In genomic region chr9:75958720-75959339, GRCm38 (mm10) we compare ENCODE assay signal across 22 mouse cellular contexts. TPM values are rescaled to one million over a fixed set of nuclear protein-coding genes. Genes with fewer than 3 reads are reported as not detected.
DNase-seq lines count a peak whose midpoint lies in the region; ATAC-seq and TF ChIP-seq lines count a peak whose summit lies in the region.
"Had no signal": no experiment of that assay in that cellular context is flagged by ENCODE, and none has a peak within 500 bp of the region (broad histone marks: within the 10 kb centered on the region; RNA-seq: fewer than 3 reads in every experiment).

No protein-coding gene starts in this region.

- TF ChIP-seq POLR2A in lung, adult 2 months (IDR thresholded peaks at IDR 0.05; ENCODE audit: borderline replicate concordance, extremely low read depth, low read depth, low read length): no peak

- no peak for TF ChIP-seq CTCF in lung, embryonic 14.5 days (IDR thresholded peaks at IDR 0.05; ENCODE audit: low read depth)
- TF ChIP-seq CTCF in lung, adult 2 months (IDR thresholded peaks at IDR 0.05; ENCODE audit: insufficient read depth, low read length): no peak

- no peaks in the 10 kb centered on the region for H3K9me3 ChIP-seq in lung, embryonic 14.5 days (ENCODE audit: low read depth, low read length)
- H3K9me3 ChIP-seq: hindbrain, embryonic 12.5 days; hindbrain, embryonic 15.5 days had no signal

- no peak overlapping the region for H3K9ac ChIP-seq in lung, embryonic 14.5 days
- H3K9ac ChIP-seq: forebrain, postnatal 0 days; hindbrain, embryonic 12.5 days; hindbrain, embryonic 15.5 days had no signal

- peak overlapping the region; percentile 81 for H3K27ac ChIP-seq in lung, embryonic 14.5 days (ENCODE audit: low read depth)
- H3K27ac ChIP-seq: gastrocnemius, adult 2 months; hindbrain, embryonic 12.5 days; hindbrain, embryonic 15.5 days had no signal

- ATAC-seq in lung, embryonic 14.5 days (ENCODE audit: insufficient read depth): peak; percentile 74
- ATAC-seq: CD4-positive, CD25-positive, alpha-beta regulatory T cell, adult 4 months; forebrain, embryonic 14.5 days; forebrain, postnatal 0 days had no signal

- 0 out of 2 replicates have a peak, but pooled peaks cover 5% of the 10 kb centered on the region for H3K4me1 ChIP-seq in lung, embryonic 14.5 days (ENCODE audit: insufficient read depth)
- H3K4me1 ChIP-seq in lung, adult 2 months (ENCODE audit: control insufficient read depth, insufficient read depth, low read length): peaks cover 2% of the 10 kb centered on the region; the same call in 1 of the 2 replicates
- H3K4me1 ChIP-seq: hindbrain, embryonic 12.5 days; hindbrain, embryonic 15.5 days had no signal

- no peaks in the 10 kb centered on the region for H3K27me3 ChIP-seq in lung, embryonic 14.5 days (ENCODE audit: insufficient read depth, low read length)
- H3K27me3 ChIP-seq: hindbrain, embryonic 12.5 days; hindbrain, embryonic 15.5 days had no signal

- no peaks in the 10 kb centered on the region for H3K36me3 ChIP-seq in lung, embryonic 14.5 days (ENCODE audit: insufficient read depth)
- H3K36me3 ChIP-seq: hindbrain, embryonic 12.5 days; hindbrain, embryonic 15.5 days had no signal

- whole genome bisulfite sequencing in lung, embryonic 14.5 days: 49% methylated on average over 5 of the region's 5 CpGs
- 72% methylated on average over 5 of the region's 5 CpGs for whole genome bisulfite sequencing in lung, adult 2 months

- no peak overlapping the region for H3K4me3 ChIP-seq in lung, embryonic 14.5 days (ENCODE audit: low read depth, low read length)
- no peak overlapping the region for H3K4me3 ChIP-seq in lung, adult 2 months (replicated peaks; ENCODE audit: extremely low read depth, low read depth, low read length)
- H3K4me3 ChIP-seq: gastrocnemius, adult 2 months; hindbrain, embryonic 12.5 days; hindbrain, embryonic 15.5 days had no signal

- peak; percentile 72 for DNase-seq in lung, embryonic 14.5 days
- DNase-seq in lung, adult 2 months: no peak
- DNase-seq in lung, postnatal 10 days: peak; percentile 50
- no peak for DNase-seq in lung, adult 18-20 months
- peak; percentile 9 for DNase-seq in retina, embryonic 14.5 days (ENCODE audit: low spot score)
- DNase-seq in retina, postnatal 1 day: no peak
- DNase-seq in gastrocnemius, postnatal 10 days: no peak
- DNase-seq: adrenal gland, adult 2 months; cerebellum, adult 11 months; cerebellum, adult 2 months; cerebellum, adult 9-11 months; cerebellum, postnatal 25 days; forebrain, postnatal 0 days; gastrocnemius, adult 2 months; gastrocnemius, postnatal 25 days had no signal

- no peak overlapping the region for H3K4me2 ChIP-seq in lung, embryonic 14.5 days
- H3K4me2 ChIP-seq: hindbrain, embryonic 12.5 days; hindbrain, embryonic 15.5 days had no signal

RNA-seq across cellular contexts. Expression of gene Hmgcll1, which starts 55.8 kb away (rescaled TPM):
- polyA plus RNA-seq in lung, embryonic 14.5 days (2014; fragmentation: Nextera tagmentation; extraction: Ambion mirVana): 9.3 and 9.5 TPM in 2 replicates
- 1.6 and 2.7 TPM in 2 replicates for polyA plus RNA-seq in lung, adult 2 months (2012; rRNA removed)
- under 1 TPM; 0.56 to 0.70 TPM for total RNA-seq in gastrocnemius, postnatal 10 days (2021)
- total RNA-seq: common myeloid progenitor, adult 5-6 weeks; hematopoietic stem cell, adult 5-6 weeks; MEL had no signal
- polyA plus RNA-seq: CD4-positive, CD25-positive, alpha-beta regulatory T cell, adult 4 months had no signal

Comparison
In these comparisons a context has a peak if more than half of its experiments do, and no peak if none do; other contexts are left out.
1. DNase-seq: peak in lung, embryonic 14.5 days (single experiment), lung, postnatal 10 days (single experiment) and retina, embryonic 14.5 days (single experiment); none in lung, adult 2 months (single experiment), lung, adult 18-20 months (0 of 2), retina, postnatal 1 day (single experiment) and gastrocnemius, postnatal 10 days (single experiment).